ENCODE assay signal across 10 mouse cellular contexts in the genomic region with DNA sequence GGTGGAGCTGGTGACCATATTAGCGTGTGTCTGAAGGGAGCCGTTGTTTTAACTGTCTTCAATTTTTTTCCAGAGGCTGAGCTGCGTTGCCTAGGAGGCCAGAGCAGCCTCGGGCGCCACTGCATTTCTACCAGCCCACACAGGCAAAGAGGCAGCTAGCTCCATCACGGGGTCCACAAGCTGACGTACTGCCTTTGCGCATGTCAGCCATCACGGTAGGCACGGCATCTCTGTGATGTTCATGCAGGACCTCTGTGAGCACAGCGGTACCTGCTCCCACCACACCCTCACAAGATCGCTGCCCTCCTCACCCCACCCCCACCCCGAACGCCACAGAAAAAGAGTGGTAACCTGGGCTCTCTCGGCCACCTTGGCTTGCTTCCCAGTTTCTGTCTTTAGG.
DNase-seq lines count a peak whose midpoint lies in the region; ATAC-seq and TF ChIP-seq lines count a peak whose summit lies in the region.
"Had no signal": no experiment of that assay in that cellular context is flagged by ENCODE, and none has a peak within 500 bp of the region (broad histone marks: within the 10 kb centered on the region; RNA-seq: fewer than 3 reads in every experiment).

No protein-coding gene starts in this region.

- no peak overlapping the region for H3K27ac ChIP-seq in heart, postnatal 0 days (ENCODE audit: low read depth)
- peak overlapping the region; percentile 45; the same call in 1 of the 2 replicates for H3K27ac ChIP-seq in hindbrain, embryonic 14.5 days
- H3K27ac ChIP-seq: liver, embryonic 14.5 days had no signal

- ATAC-seq in heart, postnatal 0 days (ENCODE audit: insufficient read depth, low read depth), result no peak
- peak; percentile 65 for ATAC-seq in hindbrain, embryonic 14.5 days (ENCODE audit: low FRiP score)
- ATAC-seq in erythroblast, adult 5-6 weeks (replicated peaks; ENCODE audit: low FRiP score, poor library complexity, severe bottlenecking), result no peak

- TF ChIP-seq CTCF in heart, postnatal 0 days (IDR thresholded peaks at IDR 0.05; ENCODE audit: low read depth), result no peak

- no peaks in the 10 kb centered on the region for H3K27me3 ChIP-seq in heart, postnatal 0 days (ENCODE audit: control insufficient read depth, insufficient read depth, low read length)
- H3K27me3 ChIP-seq in hindbrain, embryonic 14.5 days (ENCODE audit: control insufficient read depth, insufficient read depth, low read length), result no peaks in the 10 kb centered on the region

- H3K4me3 ChIP-seq in heart, postnatal 0 days (ENCODE audit: low read depth, low read length), result no peak overlapping the region; the same call in 1 of the 2 replicates
- no peak overlapping the region for H3K4me3 ChIP-seq in hindbrain, embryonic 14.5 days (replicated peaks; ENCODE audit: low read length)
- H3K4me3 ChIP-seq: erythroblast, embryonic 14.5 days had no signal

- H3K9ac ChIP-seq in heart, postnatal 0 days (replicated peaks; ENCODE audit: low read depth, low read length), result no peak overlapping the region
- H3K9ac ChIP-seq in hindbrain, embryonic 14.5 days, result no peak overlapping the region
- H3K9ac ChIP-seq: liver, embryonic 14.5 days had no signal

- 46% methylated on average over 15 of the region's 15 CpGs for WGBS in heart, postnatal 0 days
- 61% methylated on average over 15 of the region's 15 CpGs for WGBS in hindbrain, embryonic 14.5 days

- DNase-seq in heart, postnatal 0 days (ENCODE audit: low spot score), result no peak
- DNase-seq in heart, adult 18-20 months, result no peak
- DNase-seq in R1 (ENCODE audit: low read depth, low spot score), result peak; percentile 17
- no peak for DNase-seq in hindbrain, embryonic 14.5 days (ENCODE audit: low spot score)
- peak; percentile 66 for DNase-seq in right cerebral cortex, adult 2 months (ENCODE audit: low spot score in 2 of 2)
- DNase-seq in kidney, postnatal 25 days, result no peak
- DNase-seq in gastrocnemius, postnatal 4 days (ENCODE audit: low spot score in 2 of 2), result no peak

- no peak for TF ChIP-seq EP300 in heart, postnatal 0 days (IDR thresholded peaks at IDR 0.05; ENCODE audit: low read depth)

- H3K9me3 ChIP-seq in heart, postnatal 0 days (replicated peaks; ENCODE audit: control insufficient read depth, low read length), result no peaks in the 10 kb centered on the region
- no peaks in the 10 kb centered on the region for H3K9me3 ChIP-seq in hindbrain, embryonic 14.5 days (ENCODE audit: control insufficient read depth, low read length)

- H3K4me2 ChIP-seq in heart, postnatal 0 days (ENCODE audit: low read depth, low read length), result peak overlapping the region; percentile 20; the same call in 1 of the 2 replicates
- no peak overlapping the region for H3K4me2 ChIP-seq in hindbrain, embryonic 14.5 days (replicated peaks)

- H3K4me1 ChIP-seq in heart, postnatal 0 days (ENCODE audit: control insufficient read depth, insufficient read depth), result 0 out of 2 replicates have a peak, but pooled peaks cover 11% of the 10 kb centered on the region
- no peaks in the 10 kb centered on the region for H3K4me1 ChIP-seq in hindbrain, embryonic 14.5 days (replicated peaks; ENCODE audit: control insufficient read depth, insufficient read depth, low read length)

- H3K36me3 ChIP-seq in heart, postnatal 0 days (replicated peaks; ENCODE audit: control insufficient read depth, insufficient read depth, low read length), result no peaks in the 10 kb centered on the region
- H3K36me3 ChIP-seq in hindbrain, embryonic 14.5 days (replicated peaks; ENCODE audit: control insufficient read depth, insufficient read depth), result no peaks in the 10 kb centered on the region

Comparison
In these comparisons a context has a peak if more than half of its experiments do, and no peak if none do; other contexts are left out.
1. DNase-seq: peak in R1 (single experiment) and right cerebral cortex, adult 2 months (2 of 2); none in heart, postnatal 0 days (single experiment), heart, adult 18-20 months (0 of 2), hindbrain, embryonic 14.5 days (single experiment), kidney, postnatal 25 days (0 of 2) and gastrocnemius, postnatal 4 days (0 of 2).